Mouse (Mus musculus): ENCODE data around the gene Khdc3. TPM values are rescaled to one million over a fixed set of nuclear protein-coding genes. Genes with fewer than 3 reads are reported as not detected.

Gene Khdc3
- 0.72 TPM in 1 of 2 replicates, not detected in the other for polyA plus RNA-seq (2012; ENCODE audit: low replicate concordance)

GRCm38 (mm10) chr9:73101536-73101935 lies at the start of gene Khdc3:
Gene Khdc3 (plus strand): TSS chr9:73101836.

GRCm38 (mm10) chr9:73102181-73102580 lies 545 bp downstream of the Khdc3 start, which contains the start of gene Gm20509:
Gene Gm20509 (plus strand): TSS chr9:73102470.

GRCm38 (mm10) chr9:73112919-73113906 lies 11.6 kb downstream of the Khdc3 start, which contains the start of gene Rsl24d1:
Gene Rsl24d1 (plus strand): TSS chr9:73113426.

Other genes with a start within 250 kb of the Khdc3 start
- not detected in 2 replicates for gene Pygo1, start 176.2 kb upstream of the Khdc3 start, polyA plus RNA-seq (2012; ENCODE audit: low replicate concordance)
- not detected in 2 replicates for gene Dyx1c1, start 143.1 kb upstream of the Khdc3 start, polyA plus RNA-seq (2012; ENCODE audit: low replicate concordance)
- gene Gm44503, start 143.0 kb upstream of the Khdc3 start, polyA plus RNA-seq (2012; ENCODE audit: low replicate concordance) = not detected in 2 replicates
- gene Ccpg1os, start 116.5 kb upstream of the Khdc3 start, polyA plus RNA-seq (2012; ENCODE audit: low replicate concordance) = not detected in 2 replicates
- gene Ccpg1, start 116.4 kb upstream of the Khdc3 start, polyA plus RNA-seq (2012; ENCODE audit: low replicate concordance) = 1.1 and 3.2 TPM in 2 replicates
- 1.2 and 3.7 TPM in 2 replicates for gene Pigb, start 61.5 kb upstream of the Khdc3 start, polyA plus RNA-seq (2012; ENCODE audit: low replicate concordance)
- 0.99 and 1.3 TPM in 2 replicates for gene Rab27a, start 57.0 kb upstream of the Khdc3 start, polyA plus RNA-seq (2012; ENCODE audit: low replicate concordance)
- gene Gm20509, start 634 bp downstream of the Khdc3 start, polyA plus RNA-seq (2012; ENCODE audit: low replicate concordance) = 0.31 TPM in 1 of 2 replicates, not detected in the other
- 2.0 and 18.9 TPM in 2 replicates for gene Rsl24d1, start 11.6 kb downstream of the Khdc3 start, polyA plus RNA-seq (2012; ENCODE audit: low replicate concordance)

All from leukemia stem cell, adult 10-12 weeks (primary cell).